Mouse (Mus musculus) thymus, adult 2 months (tissue): Measurements from ENCODE around the gene Zfp367. TPM values are rescaled to one million over a fixed set of nuclear protein-coding genes. Genes with fewer than 3 reads are reported as not detected.

Experiments
- DNase-seq: peaks from one replicate; pipeline ENCODE4 v3.0.0; 2021
- H3K27ac ChIP-seq: fragments of 200-500 bp; 2 replicates; pipeline ENCODE4 v1.5.1; 2012; ENCODE audit warnings: low read length, control low read depth; ENCODE audit not compliant: control insufficient read depth, insufficient read depth
- H3K27me3 ChIP-seq: fragments of 200-500 bp; 2 replicates; pipeline ENCODE4 v1.6.1; 2012; ENCODE audit warnings: mild to moderate bottlenecking, low read length, moderate library complexity, mixed read lengths; ENCODE audit not compliant: control insufficient read depth, insufficient read depth
- H3K36me3 ChIP-seq: fragments of 200-500 bp; 2 replicates; pipeline ENCODE4 v1.6.1; 2012; ENCODE audit warnings: mild to moderate bottlenecking, low read length, moderate library complexity; ENCODE audit not compliant: control insufficient read depth, insufficient read depth
- H3K4me1 ChIP-seq: fragments of 200-500 bp; replicated peaks from 2 replicates; pipeline ENCODE4 v1.6.1; 2012; ENCODE audit warnings: low read length; ENCODE audit not compliant: control insufficient read depth, insufficient read depth
- H3K4me3 ChIP-seq: fragments of 200-500 bp; 2 replicates; pipeline ENCODE4 v1.5.1; 2012; ENCODE audit warnings: mild to moderate bottlenecking, low read length, control low read depth, moderate library complexity; ENCODE audit not compliant: control insufficient read depth, insufficient read depth
- CTCF ChIP-seq: fragments of 200-500 bp; IDR thresholded peaks from 2 replicates; pipeline ENCODE4 v1.5.1; 2012; ENCODE audit warnings: mild to moderate bottlenecking, control low read depth, low read length, moderate library complexity, borderline replicate concordance; ENCODE audit not compliant: control insufficient read depth, poor library complexity, insufficient read depth; ENCODE audit errors: extremely low read depth
- POLR2A ChIP-seq: fragments of 200-500 bp; IDR thresholded peaks from 2 replicates; pipeline ENCODE4 v1.6.1; 2012; ENCODE audit warnings: mild to moderate bottlenecking, low read length, control low read depth, moderate library complexity; ENCODE audit not compliant: control insufficient read depth, poor library complexity, insufficient read depth; ENCODE audit errors: extremely low read depth
- WGBS: fragments of 180-500 bp; shearing (Covaris S2); methylation state at CpG from one replicate; pipeline ENCODE4 v1.1.7; 2018; 5-methylcytosine and 5-hydroxymethylcytosine counted together
- polyA plus RNA-seq: library from polyadenylated mRNA; depleted of rRNA; stranded (reverse); fragments of >200 nt; gene quantifications from 2 replicates; pipeline ENCODE4 v1.2.3, GENCODE M21; 2012

Zfp367 gene
- polyA plus RNA-seq, 1 experiment: 13.3 TPM

DNA sequence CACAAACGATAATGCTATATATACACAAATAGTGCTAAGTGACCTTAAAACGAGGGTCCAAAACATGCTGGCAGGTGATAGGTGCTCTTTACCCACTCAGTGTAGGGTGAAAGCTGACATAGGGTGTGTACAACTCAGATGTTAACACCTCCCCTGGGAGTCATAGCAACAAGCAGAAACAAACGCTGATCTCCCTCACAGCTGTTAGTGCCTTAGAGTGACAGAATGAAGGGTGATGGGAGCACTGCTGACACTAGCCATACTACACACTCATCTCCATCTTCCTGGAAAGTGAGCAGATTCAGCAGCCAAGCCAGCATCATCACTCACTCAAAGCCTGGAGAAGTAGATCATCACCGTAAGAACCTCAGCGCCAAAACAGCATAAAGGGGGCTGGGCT, 2.9 kb downstream of the Zfp367 start:
- 63% methylated on average over 5 of the region's 5 CpGs for WGBS
- Histone ChIP-seq H3K4me3 (no peak overlapping the region), H3K4me1 (peaks cover 4% of the 10 kb centered on the region), H3K36me3 (no peaks in the 10 kb centered on the region), H3K27me3 (no peaks in the 10 kb centered on the region), H3K27ac (no peak overlapping the region)
- TF ChIP-seq CTCF: no peak
- TF ChIP-seq POLR2A: no peak
- no peak for DNase-seq

GRCm38 (mm10) chr13:64129616-64130375, 23.2 kb downstream of the Zfp367 start:
- WGBS: 42% methylated on average over 15 of the region's 15 CpGs
- Histone ChIP-seq H3K4me3 (peak overlapping the region; percentile 98), H3K36me3 (peaks cover 15% of the 10 kb centered on the region; the same call in 1 of the 2 replicates), H3K27ac (peak overlapping the region; percentile 53; the same call in 1 of the 2 replicates), H3K27me3 (no peaks in the 10 kb centered on the region), H3K4me1 (no peaks in the 10 kb centered on the region)
- TF ChIP-seq CTCF: no peak
- TF ChIP-seq POLR2A: no peak
- DNase-seq: peak; percentile 69

- TF ChIP-seq CTCF (0 out of 2 replicates have a peak, but pooled peaks have one; percentile 24), POLR2A (0 out of 2 replicates have a peak, but pooled peaks have one; percentile 38)
- Histone ChIP-seq H3K4me3 (peak within 1 kb of the TSS; percentile 98), H3K36me3 (peaks cover 8% of the 10 kb centered on the region; the same call in 1 of the 2 replicates), H3K27me3 (no peaks in the 10 kb centered on the region), H3K4me1 (no peaks in the 10 kb centered on the region), H3K27ac (peak within 1 kb of the TSS; percentile 53; the same call in 1 of the 2 replicates)
- peak; percentile 67 for DNase-seq
- WGBS: 5% methylated on average over 44 of the region's 44 CpGs
Measured at GRCm38 (mm10) chr13:64128858-64129615, 24.0 kb downstream of the Zfp367 start, which contains the start of gene Slc35d2. Slc35d2 (minus strand) TSS chr13:64129368.

DNA sequence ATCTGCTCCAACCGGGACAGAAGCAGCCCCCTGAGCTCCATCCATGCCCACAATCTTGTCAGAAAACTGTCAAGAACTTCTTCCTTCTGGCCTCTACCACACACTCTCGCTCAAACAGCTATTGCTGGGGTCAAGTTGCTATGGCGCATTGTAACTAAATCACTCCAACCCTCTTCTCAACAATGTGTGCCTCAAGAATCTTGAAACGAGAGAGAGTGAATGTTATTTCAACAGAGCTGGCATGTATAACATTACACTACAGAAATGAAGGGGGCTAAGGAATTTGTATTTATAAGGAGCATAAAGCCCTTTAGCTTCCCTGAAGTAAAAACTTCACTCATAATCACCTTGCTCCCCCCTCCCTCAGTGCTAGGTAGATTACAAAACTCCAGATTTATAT, 26.7 kb downstream of the Zfp367 start:
- no peak for DNase-seq
- H3K4me3 ChIP-seq: no peak overlapping the region
- WGBS: 87% methylated on average over 4 of the region's 4 CpGs
- TF ChIP-seq CTCF (no peak), POLR2A (no peak)
- H3K27ac ChIP-seq: no peak overlapping the region
- H3K4me1 ChIP-seq: no peaks in the 10 kb centered on the region
- H3K27me3 ChIP-seq: no peaks in the 10 kb centered on the region
- H3K36me3 ChIP-seq: no peaks in the 10 kb centered on the region

- no peaks in the 10 kb centered on the region for H3K4me1 ChIP-seq
- WGBS: 96% methylated on average over 6 of the region's 6 CpGs
- no peaks in the 10 kb centered on the region for H3K36me3 ChIP-seq
- DNase-seq: no peak
- no peak overlapping the region for H3K4me3 ChIP-seq
- TF ChIP-seq POLR2A: no peak
- no peak for TF ChIP-seq CTCF
- H3K27me3 ChIP-seq: no peaks in the 10 kb centered on the region
- no peak overlapping the region for H3K27ac ChIP-seq
Measured at GRCm38 (mm10) chr13:64124886-64125285, 28.1 kb downstream of the Zfp367 start.

DNA sequence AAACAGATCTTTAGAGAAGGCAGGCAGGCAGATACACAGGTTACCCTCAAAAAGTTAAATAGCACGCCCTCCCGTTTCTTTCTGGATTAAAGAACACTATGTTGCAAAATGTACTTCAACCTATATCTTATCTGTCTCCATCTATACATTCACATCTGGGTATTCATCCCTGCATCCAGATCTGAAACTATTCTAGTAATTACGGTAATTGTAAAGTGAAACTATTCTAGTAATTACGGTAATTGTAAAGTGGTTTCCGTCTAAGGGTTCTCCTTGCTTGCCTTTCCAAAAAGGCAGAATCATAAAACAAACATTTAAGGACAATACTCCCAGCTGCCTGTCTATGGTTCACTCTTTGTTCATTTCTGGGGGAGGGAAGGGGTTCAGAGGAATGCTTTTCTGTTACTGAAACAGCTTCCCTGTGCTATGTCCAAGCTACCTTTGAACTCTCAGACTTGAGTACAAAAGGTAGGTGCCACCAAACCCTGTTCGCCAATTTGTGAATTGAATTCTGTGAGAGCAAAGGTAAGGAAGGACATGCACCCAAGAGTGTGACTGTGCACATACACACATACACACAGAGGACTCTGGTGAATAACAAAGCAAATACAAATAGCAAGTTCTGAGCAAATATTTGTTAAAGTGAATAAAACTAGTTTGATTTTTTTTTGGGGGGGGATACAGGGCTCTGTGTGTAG, 29.4 kb downstream of the Zfp367 start:
- no peak overlapping the region for H3K27ac ChIP-seq
- 81% methylated on average over 6 of the region's 6 CpGs for WGBS
- TF ChIP-seq CTCF (no peak), POLR2A (no peak)
- no peaks in the 10 kb centered on the region for H3K27me3 ChIP-seq
- no peaks in the 10 kb centered on the region for H3K36me3 ChIP-seq
- no peak overlapping the region for H3K4me3 ChIP-seq
- DNase-seq: no peak
- H3K4me1 ChIP-seq: no peaks in the 10 kb centered on the region
